Mouse (Mus musculus): Measurements from ENCODE around the gene Smurf2.

The Smurf2 gene

DNA sequence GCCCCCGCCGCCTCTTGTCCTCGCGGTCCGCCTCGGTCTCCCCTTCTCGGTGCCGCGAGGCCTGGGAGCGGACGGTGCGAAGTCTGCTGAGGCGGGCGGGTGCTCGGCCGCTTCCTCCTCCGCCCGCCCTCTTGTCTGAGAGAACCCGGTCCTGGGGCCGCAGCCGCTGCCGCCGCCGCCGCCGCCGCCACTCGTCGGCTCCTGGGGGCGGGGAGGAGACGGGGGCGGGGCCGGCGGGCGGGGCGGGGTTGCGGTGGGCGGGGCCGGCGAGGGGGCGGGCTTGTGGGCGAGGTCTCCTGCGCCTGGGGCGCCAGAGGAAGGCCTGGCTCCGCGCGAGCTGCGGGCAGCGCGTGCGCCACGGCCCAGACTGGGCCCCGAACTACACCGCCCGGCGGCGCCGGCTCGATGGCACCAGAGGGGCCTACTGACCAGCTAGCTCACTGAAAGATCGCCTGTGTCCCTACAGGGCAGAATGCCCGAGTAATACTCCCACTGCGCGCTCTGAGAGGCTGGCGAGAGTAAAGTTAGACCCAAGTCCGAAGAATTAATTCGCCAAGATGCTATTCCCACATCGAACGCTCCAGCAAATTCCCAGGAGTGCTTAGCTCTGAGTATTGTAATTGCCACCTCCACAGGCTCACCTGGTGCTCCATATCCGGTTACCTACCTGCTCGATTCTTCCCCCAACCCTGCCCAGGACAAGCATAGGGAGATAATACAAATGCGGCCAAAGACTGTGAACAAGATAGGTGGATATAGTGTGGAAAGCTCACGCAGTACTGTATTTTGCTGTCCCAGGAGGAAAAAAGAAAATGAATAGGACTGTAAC, at the start of gene Smurf2:
Gene Smurf2 (minus strand): TSS at position 165 of the 829 bp plus-strand sequence.
- in situ Hi-C loops (cut with MboI, MseI) = no loop called here

DNA sequence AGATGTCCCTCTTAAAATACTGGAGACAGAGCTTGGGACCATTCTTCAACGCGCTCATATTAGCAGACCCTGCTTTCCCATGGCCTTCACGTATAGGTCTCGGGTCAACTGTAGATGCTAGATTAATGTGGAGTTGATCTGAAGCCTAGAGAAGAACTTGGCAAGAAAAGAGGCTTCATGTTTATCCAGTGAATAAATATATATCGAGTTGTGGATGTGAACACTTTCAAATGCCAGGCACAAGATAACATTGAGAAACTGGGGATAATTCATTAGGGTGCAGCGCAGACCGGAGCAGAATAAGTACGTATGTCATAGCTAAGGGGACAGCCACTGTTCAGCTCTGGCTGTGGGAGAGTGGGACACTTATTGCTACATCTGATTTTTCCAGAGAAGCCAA, 49.3 kb upstream of the Smurf2 start:
- in situ Hi-C loops (cut with MboI, MseI) = no loop called here

DNA sequence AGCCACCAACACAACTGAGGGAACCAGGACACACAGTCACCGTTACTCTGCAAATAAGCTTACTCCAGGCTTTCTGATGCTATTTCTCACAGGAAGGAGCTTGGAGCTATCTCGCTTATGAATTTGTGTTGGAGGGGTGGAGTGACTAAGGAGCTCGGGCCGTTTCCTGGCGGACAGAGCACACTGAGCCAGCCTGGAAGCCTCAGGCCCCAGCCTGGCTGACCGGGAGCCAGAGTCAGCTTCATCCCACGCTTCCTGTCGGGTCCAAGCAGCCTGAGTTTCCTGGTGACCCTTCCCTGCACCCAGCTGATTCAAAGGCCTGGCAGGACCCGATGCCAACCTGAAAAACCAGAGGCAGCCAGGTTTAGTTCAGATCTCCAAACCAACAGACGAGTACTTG, 47.1 kb upstream of the Smurf2 start:
- in situ Hi-C loops (cut with MboI, MseI) = no loop called here

DNA sequence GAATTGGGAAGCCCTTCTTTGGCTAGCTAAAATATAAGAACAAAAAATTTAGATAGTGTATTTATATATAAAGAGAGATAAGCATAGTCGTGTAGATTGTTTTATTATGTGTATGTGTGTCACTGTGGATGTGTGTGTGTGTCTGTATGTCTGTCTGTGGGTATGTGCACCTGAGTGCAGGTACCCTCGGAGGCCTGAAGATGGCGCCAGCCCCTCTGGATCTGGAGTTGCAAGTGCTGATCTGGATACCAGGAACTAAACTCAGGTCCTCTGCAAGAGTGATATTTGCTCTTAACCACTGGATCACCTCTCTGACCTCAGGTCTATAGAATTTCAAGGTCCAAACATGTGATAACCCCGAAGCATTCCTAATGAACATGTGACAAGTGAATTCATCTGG, 45.4 kb upstream of the Smurf2 start:
- in situ Hi-C loops (cut with MboI, MseI) = no loop called here

DNA sequence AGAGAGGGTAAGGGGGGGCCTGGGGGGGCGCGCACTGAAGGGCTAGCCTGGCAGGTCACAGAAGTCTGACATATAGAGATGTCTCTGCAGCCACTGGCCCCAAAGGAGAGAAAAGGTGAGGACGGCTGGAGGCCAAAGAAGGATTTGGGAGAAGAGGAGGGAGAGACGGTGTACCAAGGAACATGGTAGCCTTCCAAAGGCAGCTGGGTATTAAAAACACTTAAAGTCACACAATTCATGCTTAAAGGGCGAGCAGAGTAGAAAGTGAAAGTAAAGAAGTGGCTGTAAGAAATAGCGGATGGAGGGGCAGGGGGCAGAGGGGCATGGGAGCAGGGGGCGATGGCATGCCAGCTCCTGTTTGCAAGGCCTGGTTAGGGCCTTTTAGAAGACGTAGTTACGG, 41.8 kb upstream of the Smurf2 start:
- in situ Hi-C loops (cut with MboI, MseI) = no loop called here

DNA sequence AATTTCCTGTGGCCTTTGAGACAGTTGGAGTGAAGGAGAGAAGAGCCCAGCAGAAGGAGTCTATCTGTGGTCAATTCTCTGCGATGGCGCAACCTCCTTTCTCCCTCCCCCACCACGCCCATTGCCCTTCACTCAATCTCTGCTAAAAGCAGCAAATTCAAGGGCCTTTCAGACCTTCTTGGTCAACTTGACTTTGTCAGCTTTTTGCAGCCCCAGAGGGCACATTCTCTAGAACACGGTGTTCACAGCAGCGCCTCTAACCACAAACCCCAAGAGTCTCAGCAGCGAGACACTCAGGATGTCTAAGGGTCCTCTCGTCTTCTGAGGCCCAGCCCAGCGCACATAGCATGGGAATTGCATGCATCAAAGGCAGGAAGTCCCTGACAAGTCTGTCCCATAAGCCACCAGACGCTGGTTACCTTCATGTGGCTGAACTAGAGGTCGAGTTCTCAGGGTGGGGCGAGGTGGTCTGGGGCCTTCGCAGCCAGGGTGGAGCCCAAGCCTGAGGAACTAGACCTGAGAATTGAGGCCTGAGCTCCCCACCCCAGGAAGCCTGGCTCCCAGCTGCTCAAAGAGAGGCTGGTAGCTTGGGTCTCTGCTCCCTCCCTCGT, 41.1 kb upstream of the Smurf2 start:
- in situ Hi-C loops (cut with MboI, MseI) = no loop called here

DNA sequence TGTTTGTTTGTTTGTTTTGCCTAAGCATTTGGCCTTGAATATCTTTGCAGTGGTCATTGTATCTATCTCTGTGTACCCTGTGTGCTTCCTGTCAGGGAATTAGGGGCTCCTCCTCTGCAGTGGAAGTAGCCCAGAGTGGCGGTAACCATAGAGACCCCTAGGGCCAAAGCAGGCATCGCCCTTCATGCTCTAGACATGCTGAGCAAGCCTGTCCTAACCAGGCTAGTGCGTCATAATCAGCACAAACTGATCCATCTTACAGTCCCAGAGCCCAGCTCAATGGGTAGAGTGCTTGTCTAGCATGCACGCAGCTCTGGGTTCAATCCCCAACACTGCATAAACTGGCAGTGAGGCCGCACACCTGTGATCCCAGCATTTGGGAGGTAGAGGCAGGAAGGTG, 38.6 kb upstream of the Smurf2 start:
- in situ Hi-C loops (cut with MboI, MseI) = loop anchor here (5.0 kb wide), 1 partner anchor 432 kb away; no protein-coding TSS in a partner anchor

DNA sequence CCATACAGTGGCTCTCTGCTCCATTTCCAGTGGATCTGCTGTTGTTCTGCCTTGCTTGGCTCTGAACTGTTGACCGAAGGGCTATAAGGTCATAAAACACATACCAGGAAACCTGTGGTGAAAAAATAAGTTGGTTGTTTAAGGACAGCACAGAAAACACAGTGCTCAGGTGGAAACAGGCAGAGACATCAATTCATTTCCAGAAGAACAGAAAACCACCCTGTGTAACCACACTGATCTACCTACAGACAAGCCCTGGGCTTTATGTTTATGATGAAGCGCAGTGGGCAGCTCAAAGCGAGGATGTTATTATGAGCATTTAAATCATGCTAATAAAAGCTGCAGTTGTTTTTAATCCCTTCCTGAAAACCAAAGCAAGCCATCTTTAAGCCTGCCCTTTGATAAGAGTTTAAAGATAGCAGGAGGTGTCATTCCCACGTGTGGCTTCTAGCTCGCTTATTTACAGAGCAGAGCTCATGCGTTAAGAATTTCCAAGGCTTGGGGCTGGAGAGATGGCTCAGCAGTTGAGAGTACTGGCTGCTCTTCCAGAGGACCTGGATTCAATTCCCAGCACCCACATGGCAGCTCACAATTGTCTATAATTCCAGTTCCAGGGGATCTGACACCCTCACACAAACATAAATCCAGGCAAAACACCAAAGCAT, 38.0 kb upstream of the Smurf2 start:
- in situ Hi-C loops (cut with MboI, MseI) = loop anchor here (5.0 kb wide), 1 partner anchor 431 kb away; no protein-coding TSS in a partner anchor

DNA sequence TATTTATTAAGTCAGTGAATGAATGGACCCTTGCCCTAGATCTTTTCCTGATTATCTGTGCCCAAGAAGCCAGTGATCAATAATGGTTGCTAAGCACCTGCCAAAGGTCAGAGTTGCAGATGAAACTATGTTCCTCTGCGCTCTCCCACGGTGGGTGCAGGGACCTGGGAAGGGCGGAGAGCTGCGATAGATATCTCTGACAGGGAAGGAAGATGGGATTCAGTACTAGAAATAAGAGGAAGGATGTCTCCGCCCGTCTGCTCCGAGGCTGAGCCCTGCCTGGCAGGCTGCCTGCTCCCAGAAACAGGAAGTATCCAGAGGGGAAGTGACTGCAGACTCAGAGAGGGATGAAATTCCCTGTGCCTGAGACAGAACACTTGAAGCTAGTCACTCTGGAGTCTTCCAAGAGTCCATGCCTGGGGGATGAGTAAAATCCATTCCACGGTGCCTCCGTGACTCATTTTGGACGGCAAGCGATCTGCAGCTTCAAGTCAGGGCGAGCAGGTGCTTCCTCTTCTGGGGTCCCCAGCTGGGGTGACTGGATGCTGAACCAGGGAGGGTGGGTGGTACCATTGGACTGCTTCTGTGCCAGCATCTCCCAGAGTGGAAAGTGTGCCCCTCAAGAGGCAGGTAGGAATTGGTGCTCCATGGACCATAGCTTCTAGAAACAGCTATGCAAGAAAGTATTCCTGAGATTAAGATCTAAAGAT, 36.9 kb upstream of the Smurf2 start:
- in situ Hi-C loops (cut with MboI, MseI) = loop anchor here (5.0 kb wide), 1 partner anchor 430 kb away; no protein-coding TSS in a partner anchor

DNA sequence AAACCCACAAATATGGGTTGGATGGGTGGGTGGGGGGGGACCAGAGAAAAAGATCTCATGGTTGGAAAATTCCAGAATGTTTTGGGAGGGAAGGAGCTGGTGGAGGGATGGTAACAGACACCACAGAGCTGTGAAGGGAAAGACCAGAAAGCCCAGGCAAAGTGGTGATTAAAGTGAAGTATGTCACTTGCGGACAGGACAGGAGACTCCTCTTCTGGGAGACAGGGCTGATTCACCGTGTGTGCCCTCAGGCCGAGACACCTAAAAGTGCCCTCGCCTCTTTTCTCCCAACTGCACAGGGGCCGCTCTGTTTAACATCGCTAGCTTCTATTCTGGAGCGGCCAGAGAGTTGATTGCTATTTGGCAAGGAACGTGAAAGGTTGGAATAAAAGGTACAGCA, 34.1 kb upstream of the Smurf2 start:
- in situ Hi-C loops (cut with MboI, MseI) = no loop called here

DNA sequence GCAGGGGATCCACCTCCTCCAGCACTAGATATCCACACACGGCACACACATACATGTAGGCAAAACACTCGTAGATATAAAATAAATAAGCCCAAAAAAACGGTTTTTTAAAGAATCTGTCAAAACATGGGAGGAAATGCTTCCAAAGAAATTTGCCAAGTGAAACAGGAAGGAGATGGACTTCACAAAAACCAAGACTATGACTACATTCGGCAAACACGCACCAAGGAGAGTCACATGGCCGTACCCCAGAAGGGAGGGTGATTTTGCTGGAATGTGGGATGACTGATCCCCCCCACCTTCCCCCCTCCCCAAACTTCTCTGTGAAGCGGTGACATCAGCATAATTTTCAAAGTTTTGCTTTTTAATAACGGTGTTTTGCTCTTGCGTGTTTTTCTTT, 33.6 kb upstream of the Smurf2 start:
- in situ Hi-C loops (cut with MboI, MseI) = no loop called here

DNA sequence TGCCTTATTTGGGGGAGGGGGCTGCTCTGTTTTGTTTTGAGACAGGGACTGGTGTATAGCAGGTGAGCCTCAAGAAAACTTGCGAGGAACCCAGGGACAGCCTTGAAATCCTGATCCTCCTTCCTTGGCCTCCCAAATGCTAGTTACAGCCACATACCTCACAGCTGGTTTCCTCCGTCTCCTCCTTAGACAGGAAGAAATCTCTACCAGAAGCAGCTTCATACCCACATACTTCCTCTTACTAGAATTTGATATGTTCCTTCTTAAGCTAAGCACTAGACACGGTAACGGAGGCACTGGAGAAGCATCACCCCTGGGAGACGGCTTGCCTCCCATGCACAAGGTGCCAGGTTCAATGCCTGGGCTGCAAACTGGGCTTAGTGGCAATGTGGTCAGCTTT, 16.8 kb upstream of the Smurf2 start:
- in situ Hi-C loops (cut with MboI, MseI) = no loop called here

DNA sequence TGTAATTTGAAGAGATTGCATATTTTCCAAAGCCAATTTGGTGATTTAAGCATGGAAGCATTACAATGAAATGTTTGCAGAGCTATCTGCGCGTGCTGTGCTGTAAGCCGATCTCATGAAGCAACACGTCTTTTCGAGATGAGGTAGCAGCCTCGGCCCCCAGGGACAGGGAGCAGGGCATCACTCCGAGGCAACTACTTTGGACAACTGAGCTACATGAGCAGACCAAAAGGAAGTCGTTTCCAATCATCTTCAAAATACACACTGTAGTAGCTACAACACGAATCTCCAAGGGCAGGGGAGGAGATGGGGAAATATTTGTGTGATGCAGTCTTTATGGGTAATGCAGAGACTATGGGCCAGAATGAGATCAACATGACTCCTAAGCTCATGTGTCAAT, 9.9 kb upstream of the Smurf2 start:
- in situ Hi-C loops (cut with MboI, MseI) = no loop called here

DNA sequence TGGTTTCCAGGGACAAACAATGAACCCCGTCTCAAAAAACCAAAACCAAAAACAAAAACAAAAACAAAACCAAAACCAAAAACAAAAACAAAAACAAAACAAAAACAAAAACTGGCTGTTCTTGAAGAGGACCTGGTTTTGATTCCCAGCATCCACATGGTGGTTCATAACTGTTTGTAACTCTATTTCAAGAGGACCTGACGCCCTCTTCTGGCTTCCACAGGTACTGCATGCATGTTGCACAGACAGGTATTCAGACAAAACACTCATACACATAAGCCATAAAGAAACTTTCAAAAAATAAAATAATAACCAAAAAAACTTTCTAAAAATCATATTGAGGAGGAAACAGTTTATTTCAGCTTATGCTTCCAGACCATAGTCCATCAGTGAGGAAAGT, 8.4 kb upstream of the Smurf2 start:
- in situ Hi-C loops (cut with MboI, MseI) = no loop called here

DNA sequence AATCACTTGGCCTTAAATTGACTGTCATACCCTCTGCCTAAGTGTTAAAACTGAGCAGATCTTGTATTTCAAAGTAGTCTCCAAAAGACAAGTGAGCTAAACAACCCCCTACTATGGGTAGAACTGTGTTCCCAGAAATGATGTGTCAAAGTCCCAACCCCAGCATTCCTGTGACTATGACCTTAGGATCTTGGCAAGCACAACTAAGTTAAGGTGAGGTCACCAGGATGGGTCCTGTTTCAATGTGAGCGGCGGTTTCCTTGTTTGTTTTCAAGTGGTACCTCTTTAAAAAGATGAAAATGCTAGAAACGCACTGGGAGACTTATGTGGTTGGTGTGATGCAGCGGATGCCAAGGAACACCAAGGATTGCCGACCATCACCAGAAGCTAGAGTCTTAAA, 7.4 kb upstream of the Smurf2 start:
- in situ Hi-C loops (cut with MboI, MseI) = no loop called here

DNA sequence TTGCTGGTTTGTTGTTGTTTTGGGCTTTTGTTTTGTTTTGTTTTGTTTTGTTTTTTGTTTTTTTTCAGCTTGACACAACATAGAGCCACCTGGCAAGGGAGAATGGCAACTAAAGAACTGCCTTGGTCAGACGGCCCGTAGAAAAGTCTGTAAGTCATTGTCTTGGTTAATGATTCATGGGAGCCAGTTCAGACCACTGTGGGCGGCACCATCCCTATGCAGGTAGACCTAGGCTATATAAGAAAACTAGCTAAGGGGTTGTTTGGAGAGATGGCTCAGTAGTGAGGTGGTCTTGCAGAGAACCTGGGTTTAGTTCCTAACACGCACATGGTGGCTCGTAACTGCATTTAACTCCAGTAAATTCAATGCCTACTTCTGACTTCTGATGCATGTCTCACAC, 6.7 kb upstream of the Smurf2 start:
- in situ Hi-C loops (cut with MboI, MseI) = no loop called here

DNA sequence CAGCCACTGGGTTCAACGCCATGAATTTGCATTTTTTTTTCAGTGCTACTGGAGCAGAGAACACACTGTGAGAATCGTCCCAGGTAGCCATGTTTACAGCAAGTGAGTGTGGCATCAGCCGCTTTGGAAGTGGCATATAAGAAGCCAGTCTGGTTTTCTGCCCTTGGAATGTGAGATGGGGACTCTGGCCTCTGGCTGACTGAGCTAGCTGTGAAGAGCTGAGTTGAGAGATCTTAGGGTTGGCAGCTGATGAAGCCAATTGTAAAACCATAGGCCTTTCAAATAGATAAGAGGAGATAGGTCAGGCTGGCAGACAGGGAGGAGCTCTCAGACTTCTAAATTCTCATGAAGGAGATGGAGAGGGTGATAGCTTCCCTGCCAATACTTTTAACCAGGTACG, 6.2 kb upstream of the Smurf2 start:
- in situ Hi-C loops (cut with MboI, MseI) = no loop called here

DNA sequence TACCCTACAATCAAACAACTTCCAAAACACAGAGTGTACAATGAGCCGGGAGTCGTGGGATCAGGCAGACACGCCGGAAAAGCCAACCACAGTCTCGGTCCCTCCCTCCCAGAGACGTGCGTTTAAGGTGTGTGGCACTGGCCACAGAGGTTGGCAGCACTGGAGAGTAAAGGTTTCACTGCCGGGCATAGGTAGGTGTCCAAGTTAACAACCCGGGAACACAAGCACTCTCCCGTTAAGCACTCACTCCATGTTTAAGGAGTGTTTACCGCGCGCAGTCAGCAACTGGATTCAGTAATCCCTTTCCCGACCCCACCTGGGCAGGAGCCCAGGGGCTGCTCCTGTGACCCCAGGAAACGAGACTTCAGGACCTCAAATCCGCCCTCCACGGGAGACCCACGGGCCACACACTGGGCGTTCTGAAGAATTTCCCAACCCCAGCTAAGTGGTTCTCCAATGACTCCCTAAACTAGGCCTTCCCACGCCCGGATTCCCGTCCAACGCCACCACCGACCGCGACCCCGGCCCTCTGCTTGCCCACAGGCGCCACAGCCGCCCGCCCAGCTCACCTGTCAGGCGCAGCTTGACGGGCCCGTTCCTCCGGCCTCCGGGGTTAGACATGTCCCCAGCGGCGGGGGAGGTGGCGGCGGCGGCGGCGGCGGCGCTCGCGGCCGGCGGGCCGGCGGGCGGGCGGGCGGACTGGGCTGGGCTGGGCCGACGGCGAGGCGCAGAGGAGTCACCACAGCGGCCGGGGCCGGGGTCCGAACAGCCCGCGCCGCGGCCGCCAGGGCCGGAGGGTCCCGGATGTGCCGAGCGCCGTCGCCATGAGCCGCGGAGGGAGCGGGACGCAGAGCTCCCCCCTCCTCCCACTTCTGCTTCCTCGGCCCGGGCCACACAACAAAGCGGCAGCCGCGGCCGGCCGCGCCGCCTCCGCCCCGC, 634 bp downstream of the Smurf2 start:
- in situ Hi-C loops (cut with MboI, MseI) = no loop called here

DNA sequence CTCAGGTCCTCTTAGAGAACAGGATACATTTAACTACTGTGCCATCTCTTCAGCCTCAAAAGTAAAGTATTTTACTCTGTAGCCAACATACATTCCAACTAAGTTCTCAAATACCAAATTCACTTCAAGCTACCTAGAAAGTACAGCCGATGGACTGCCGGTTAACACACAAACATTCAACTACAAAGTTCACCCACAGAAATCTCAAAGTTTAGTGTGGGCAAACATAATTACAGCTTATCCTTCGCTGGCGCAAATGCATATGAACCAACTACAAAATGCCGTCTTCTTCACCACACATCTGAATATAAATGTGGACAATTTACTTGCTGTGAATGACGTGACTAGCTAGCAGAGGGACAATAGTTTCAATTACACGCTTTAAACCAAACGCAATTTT, 1.6 kb downstream of the Smurf2 start:
- in situ Hi-C loops (cut with MboI, MseI) = no loop called here

DNA sequence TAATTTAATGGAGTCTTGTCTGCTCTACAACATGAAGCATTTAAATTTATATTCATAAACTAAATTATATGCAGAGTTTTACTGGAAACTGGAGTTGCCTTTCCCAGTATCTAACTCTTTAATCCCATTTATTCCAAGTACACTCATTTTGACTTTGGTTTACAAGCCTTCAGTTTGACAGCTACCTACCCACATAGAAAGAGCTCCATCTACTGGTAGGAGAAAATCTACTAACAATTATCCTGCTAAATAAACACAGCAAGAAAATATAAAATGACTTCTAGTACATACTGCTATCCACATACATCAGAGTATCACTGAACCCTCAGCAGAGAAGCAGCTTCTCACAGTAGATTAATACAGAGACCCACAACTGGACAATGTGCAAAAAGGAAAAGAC, 9.3 kb downstream of the Smurf2 start:
- in situ Hi-C loops (cut with MboI, MseI) = no loop called here

DNA sequence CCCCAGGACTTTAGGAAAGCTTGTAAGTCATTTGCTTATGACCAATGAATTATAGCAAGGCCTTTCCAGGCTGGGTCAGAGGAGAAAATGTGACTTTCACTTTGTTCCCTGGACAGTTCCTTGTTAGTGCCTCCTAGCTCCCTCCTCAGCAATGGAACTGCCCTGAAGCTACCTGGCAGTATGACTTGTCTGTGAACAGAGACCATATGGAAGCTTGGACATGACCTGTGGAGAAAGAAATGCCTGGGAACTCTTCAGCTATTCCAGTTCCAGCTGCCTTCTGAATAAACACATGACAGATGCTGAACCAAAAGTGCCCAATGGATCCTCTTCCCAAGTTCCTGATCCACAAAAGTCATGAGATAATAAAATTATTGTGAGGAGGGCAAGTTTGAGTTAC, 12.5 kb downstream of the Smurf2 start:
- in situ Hi-C loops (cut with MboI, MseI) = no loop called here
